ENCODE assay signal across 38 mouse cellular contexts in genomic region chr17:69380838-69381237, GRCm38 (mm10). TPM values are rescaled to one million over a fixed set of nuclear protein-coding genes. Genes with fewer than 3 reads are reported as not detected.
"Had no signal": no experiment of that assay in that cellular context is flagged by ENCODE, and none has a peak within 500 bp of the region (broad histone marks: within the 10 kb centered on the region; RNA-seq: fewer than 3 reads in every experiment).

No protein-coding gene starts in this region.

- H3K36me3 ChIP-seq: limb, embryonic 10.5 days; limb, embryonic 12.5 days; limb, embryonic 15.5 days; liver, embryonic 15.5 days; midbrain, embryonic 12.5 days; midbrain, embryonic 13.5 days; midbrain, embryonic 15.5 days; neural tube, embryonic 12.5 days had no signal

- H3K27me3 ChIP-seq: limb, embryonic 12.5 days; limb, embryonic 13.5 days; limb, embryonic 15.5 days; liver, embryonic 13.5 days; liver, embryonic 15.5 days; lung, embryonic 15.5 days; megakaryocyte, embryonic 14.5 days; midbrain, embryonic 12.5 days; midbrain, embryonic 13.5 days; midbrain, embryonic 15.5 days; neural tube, embryonic 12.5 days had no signal

- H3K27ac ChIP-seq: limb, embryonic 10.5 days; limb, embryonic 12.5 days; limb, embryonic 13.5 days; limb, embryonic 15.5 days; liver, embryonic 12.5 days; liver, embryonic 13.5 days; liver, embryonic 14.5 days; liver, embryonic 15.5 days; lung, embryonic 15.5 days; macrophage; midbrain, embryonic 10.5 days; midbrain, embryonic 12.5 days; midbrain, embryonic 13.5 days; neural tube, embryonic 12.5 days had no signal

- DNase-seq: left cerebral cortex, postnatal 4 days; liver; liver, embryonic 13.5 days; liver, postnatal 0 days; lung, adult 18-20 months; lung, adult 2 months; lung, embryonic 14.5 days; lung, postnatal 10 days; lung, postnatal 14 days; lung, postnatal 36 days; lung, postnatal 4 days; midbrain, embryonic 14.5 days had no signal

- H3K9me3 ChIP-seq: limb, embryonic 10.5 days; limb, embryonic 12.5 days; limb, embryonic 13.5 days; limb, embryonic 15.5 days; liver, embryonic 12.5 days; liver, embryonic 13.5 days; liver, embryonic 15.5 days; lung, embryonic 15.5 days; megakaryocyte, embryonic 14.5 days; midbrain, embryonic 10.5 days; midbrain, embryonic 12.5 days; midbrain, embryonic 13.5 days; midbrain, embryonic 15.5 days; neural tube, embryonic 12.5 days had no signal

- H3K4me3 ChIP-seq: limb, embryonic 10.5 days; limb, embryonic 12.5 days; limb, embryonic 13.5 days; limb, embryonic 15.5 days; liver, embryonic 12.5 days; liver, embryonic 13.5 days; liver, embryonic 15.5 days; lung, embryonic 15.5 days; megakaryocyte, embryonic 14.5 days; midbrain, embryonic 10.5 days; midbrain, embryonic 12.5 days; midbrain, embryonic 13.5 days; midbrain, embryonic 15.5 days; myocyte; neural tube, embryonic 12.5 days had no signal

RNA-seq across cellular contexts. Expression of gene Akain1, which starts 58.3 kb away (rescaled TPM):
- total RNA-seq: megakaryocyte, adult 5-6 weeks; megakaryocyte-erythroid progenitor cell, adult 5-6 weeks; monocyte, adult 5-6 weeks had no signal
- polyA plus RNA-seq: limb, embryonic 10.5 days; limb, embryonic 11.5 days; limb, embryonic 12.5 days; limb, embryonic 13.5 days; limb, embryonic 14.5 days; limb, embryonic 15.5 days; liver, adult 2 months; liver, embryonic 11.5 days; liver, embryonic 12.5 days; liver, embryonic 13.5 days; liver, embryonic 14.5 days; liver, embryonic 15.5 days; liver, embryonic 16.5 days; liver, postnatal 0 days; lung, adult 2 months; lung, embryonic 14.5 days; lung, embryonic 15.5 days; lung, embryonic 16.5 days; lung, postnatal 0 days; macrophage; midbrain, embryonic 10.5 days; midbrain, embryonic 12.5 days; myocyte had no signal
